16 mouse cellular contexts compared by ENCODE assay signal in the genomic region with DNA sequence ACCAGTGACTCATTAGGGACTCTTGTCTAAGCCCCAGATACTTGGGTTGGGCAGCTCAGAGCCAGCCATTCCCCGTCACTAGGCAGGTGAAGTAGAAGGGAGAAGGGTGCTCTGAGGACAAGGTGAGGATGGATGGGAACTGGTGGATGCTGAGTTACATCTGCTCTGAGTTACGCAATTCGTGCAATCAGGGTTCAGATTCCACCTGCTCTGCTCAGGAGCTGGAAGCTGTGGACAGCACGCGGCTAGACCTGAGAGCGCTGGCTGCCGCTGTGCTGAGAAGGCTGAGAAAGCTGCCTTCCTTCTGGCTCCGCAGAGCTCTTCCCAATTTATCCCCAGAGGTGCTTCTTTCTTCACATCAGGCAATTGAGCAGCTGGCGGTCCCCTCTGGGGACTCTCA. TPM values are rescaled to one million over a fixed set of nuclear protein-coding genes. Genes with fewer than 3 reads are reported as not detected.
"Had no signal": no experiment of that assay in that cellular context is flagged by ENCODE, and none has a peak within 500 bp of the region (broad histone marks: within the 10 kb centered on the region; RNA-seq: fewer than 3 reads in every experiment).

No protein-coding gene starts in this region.

- H3K27ac ChIP-seq: kidney, postnatal 0 days; limb, embryonic 12.5 days; liver, embryonic 13.5 days; midbrain, embryonic 15.5 days; neural tube, embryonic 13.5 days; stomach, embryonic 15.5 days had no signal

- DNase-seq: kidney, adult 9 months; layer of hippocampus, adult 9-11 months; layer of hippocampus, postnatal 36 days; liver, embryonic 13.5 days; lung, adult 2 months; lung, postnatal 36 days; right cerebral cortex, postnatal 14 days; thymus, postnatal 4 days had no signal

- H3K9me3 ChIP-seq: limb, embryonic 12.5 days; liver, embryonic 13.5 days; midbrain, embryonic 10.5 days; midbrain, embryonic 15.5 days; neural tube, embryonic 13.5 days; stomach, embryonic 15.5 days had no signal

- H3K4me2 ChIP-seq: limb, embryonic 12.5 days; liver, embryonic 13.5 days; midbrain, embryonic 15.5 days; neural tube, embryonic 13.5 days; stomach, embryonic 15.5 days had no signal

- H3K36me3 ChIP-seq: limb, embryonic 12.5 days; liver, embryonic 13.5 days; midbrain, embryonic 10.5 days; midbrain, embryonic 15.5 days; neural tube, embryonic 13.5 days; stomach, embryonic 15.5 days had no signal

- H3K4me3 ChIP-seq: limb, embryonic 12.5 days; liver, embryonic 13.5 days; midbrain, embryonic 10.5 days; midbrain, embryonic 15.5 days; neural tube, embryonic 13.5 days; stomach, embryonic 15.5 days had no signal

- H3K9ac ChIP-seq: limb, embryonic 12.5 days; liver, embryonic 13.5 days; midbrain, embryonic 15.5 days; neural tube, embryonic 13.5 days; stomach, embryonic 15.5 days had no signal

- ATAC-seq: inflammation-experienced regulatory T-cells, adult 6 months; lung, postnatal 0 days; midbrain, embryonic 15.5 days had no signal

- H3K4me1 ChIP-seq: limb, embryonic 12.5 days; liver, embryonic 13.5 days; midbrain, embryonic 15.5 days; neural tube, embryonic 13.5 days; stomach, embryonic 15.5 days had no signal

- H3K27me3 ChIP-seq: midbrain, embryonic 15.5 days had no signal

RNA-seq across cellular contexts. Expression of a gene that starts 34.8 kb away (rescaled TPM):
- polyA plus RNA-seq: inflammation-experienced regulatory T-cells, adult 6 months had no signal
